Mouse (Mus musculus): ENCODE measurements around the gene Slc44a1.

Slc44a1 gene

GRCm38 (mm10) chr4:53430522-53430921, 9.7 kb upstream of the Slc44a1 start:
- DNase-seq (ENCODE audit: inconsistent ontology term) = no peak

GRCm38 (mm10) chr4:53431585-53432234, 8.5 kb upstream of the Slc44a1 start:
- no peak for DNase-seq (ENCODE audit: inconsistent ontology term)

GRCm38 (mm10) chr4:53437110-53437755, 3.0 kb upstream of the Slc44a1 start:
- DNase-seq (ENCODE audit: inconsistent ontology term) = no peak

- DNase-seq (ENCODE audit: inconsistent ontology term) = no peak
Observed at GRCm38 (mm10) chr4:53438386-53438785, 1.8 kb upstream of the Slc44a1 start.

GRCm38 (mm10) chr4:53438836-53439480, 1.3 kb upstream of the Slc44a1 start:
- peak; percentile 5 for DNase-seq (ENCODE audit: inconsistent ontology term)

- DNase-seq (ENCODE audit: inconsistent ontology term) = no peak
Observed at GRCm38 (mm10) chr4:53439636-53440009, 590 bp upstream of the Slc44a1 start.

GRCm38 (mm10) chr4:53440816-53441571, 781 bp downstream of the Slc44a1 start:
- peak; percentile 59 for DNase-seq (ENCODE audit: inconsistent ontology term)

- DNase-seq (ENCODE audit: inconsistent ontology term) = no peak
Observed at GRCm38 (mm10) chr4:53441683-53442082, 1.5 kb downstream of the Slc44a1 start.

GRCm38 (mm10) chr4:53446216-53446615, 6.0 kb downstream of the Slc44a1 start:
- DNase-seq (ENCODE audit: inconsistent ontology term) = no peak

GRCm38 (mm10) chr4:53447773-53448172, 7.6 kb downstream of the Slc44a1 start:
- no peak for DNase-seq (ENCODE audit: inconsistent ontology term)

- DNase-seq (ENCODE audit: inconsistent ontology term) = no peak
Observed at GRCm38 (mm10) chr4:53450736-53451135, 10.5 kb downstream of the Slc44a1 start.

- DNase-seq (ENCODE audit: inconsistent ontology term) = peak; percentile 56
Observed at GRCm38 (mm10) chr4:53451887-53452286, 11.7 kb downstream of the Slc44a1 start.

GRCm38 (mm10) chr4:53452457-53452856, 12.2 kb downstream of the Slc44a1 start:
- DNase-seq (ENCODE audit: inconsistent ontology term) = no peak

GRCm38 (mm10) chr4:53452976-53453889, 13.0 kb downstream of the Slc44a1 start:
- no peak for DNase-seq (ENCODE audit: inconsistent ontology term)

- no peak for DNase-seq (ENCODE audit: inconsistent ontology term)
Observed at GRCm38 (mm10) chr4:53455885-53456284, 15.7 kb downstream of the Slc44a1 start.

GRCm38 (mm10) chr4:53456570-53456969, 16.4 kb downstream of the Slc44a1 start:
- DNase-seq (ENCODE audit: inconsistent ontology term) = no peak

- DNase-seq (ENCODE audit: inconsistent ontology term) = no peak
Observed at GRCm38 (mm10) chr4:53458503-53458902, 18.3 kb downstream of the Slc44a1 start.

- no peak for DNase-seq (ENCODE audit: inconsistent ontology term)
Observed at GRCm38 (mm10) chr4:53459697-53460096, 19.5 kb downstream of the Slc44a1 start.

- DNase-seq (ENCODE audit: inconsistent ontology term) = no peak
Observed at GRCm38 (mm10) chr4:53461026-53461425, 20.8 kb downstream of the Slc44a1 start.

- no peak for DNase-seq (ENCODE audit: inconsistent ontology term)
Observed at GRCm38 (mm10) chr4:53462069-53462468, 21.9 kb downstream of the Slc44a1 start.
